ENCODE assay signal across 22 mouse cellular contexts in genomic region chr19:17140016-17140914, GRCm38 (mm10).
DNase-seq lines count a peak whose midpoint lies in the region; ATAC-seq and TF ChIP-seq lines count a peak whose summit lies in the region.
"Had no signal": no experiment of that assay in that cellular context is flagged by ENCODE, and none has a peak within 500 bp of the region (broad histone marks: within the 10 kb centered on the region; RNA-seq: fewer than 3 reads in every experiment).

No protein-coding gene starts in this region.

- H3ac ChIP-seq in C2C12 (ENCODE audit: control insufficient read depth, insufficient read length, low read depth) (no peak overlapping the region), myocyte (ENCODE audit: control insufficient read depth, insufficient read length) (no peak overlapping the region)

- H3K27me3 ChIP-seq in cerebellum, adult 2 months (ENCODE audit: control insufficient read depth, insufficient read depth, low read length): no peaks in the 10 kb centered on the region
- H3K27me3 ChIP-seq in C2C12 (ENCODE audit: control insufficient read depth, insufficient read depth, insufficient read length) (no peaks in the 10 kb centered on the region), myocyte (ENCODE audit: control insufficient read depth, insufficient read depth, insufficient read length) (no peaks in the 10 kb centered on the region)
- no peaks in the 10 kb centered on the region for H3K27me3 ChIP-seq in forebrain, embryonic 16.5 days (replicated peaks; ENCODE audit: control insufficient read depth, insufficient read depth, low read length)

- peaks cover 7% of the 10 kb centered on the region for H3K36me3 ChIP-seq in C2C12 (ENCODE audit: control insufficient read depth, insufficient read depth)
- no peaks in the 10 kb centered on the region for H3K36me3 ChIP-seq in myocyte (ENCODE audit: control insufficient read depth, insufficient read depth)
- H3K36me3 ChIP-seq in forebrain, embryonic 16.5 days (ENCODE audit: control insufficient read depth, insufficient read depth): no peaks in the 10 kb centered on the region
- H3K36me3 ChIP-seq: embryonic facial prominence, embryonic 13.5 days; heart, embryonic 15.5 days had no signal

- intact Hi-C loops in gastrocnemius, adult 2 months (cut with DNase I): no loop called here

- peak in 1 of 2 experiments; percentile 68 for DNase-seq in cerebellum, adult 2 months
- no peak for DNase-seq in cerebellum, adult 11 months
- DNase-seq in brain, adult 2 months (ENCODE audit: low read depth, low spot score): peak; percentile 84
- DNase-seq in lung, adult 2 months: no peak
- no peak for DNase-seq in gastrocnemius, adult 2 months
- DNase-seq: B cell, adult 2 months; cerebellum, postnatal 14 days; gastrocnemius, postnatal 10 days; heart, adult 18-20 months; kidney, adult 2 months; kidney, postnatal 25 days; layer of hippocampus, adult 9-11 months; lung, adult 18-20 months; spleen, adult 18-20 months; thymus, postnatal 36 days had no signal

- H3K79me3 ChIP-seq in C2C12 (ENCODE audit: low read depth): no peaks in the 10 kb centered on the region

- H3K9me3 ChIP-seq in forebrain, embryonic 16.5 days (ENCODE audit: control insufficient read depth, low read length): no peaks in the 10 kb centered on the region
- H3K9me3 ChIP-seq: embryonic facial prominence, embryonic 13.5 days; heart, embryonic 15.5 days had no signal

- H3K27ac ChIP-seq in cerebellum, adult 2 months (ENCODE audit: insufficient read depth, low read length): peak overlapping the region; percentile 64
- no peak overlapping the region for H3K27ac ChIP-seq in gastrocnemius, adult 2 months
- H3K27ac ChIP-seq in forebrain, embryonic 16.5 days (ENCODE audit: low read length): no peak overlapping the region
- H3K27ac ChIP-seq: embryonic facial prominence, embryonic 13.5 days; heart, embryonic 15.5 days had no signal

- H3K9ac ChIP-seq in forebrain, embryonic 16.5 days (replicated peaks; ENCODE audit: low read depth, low read length): no peak overlapping the region
- H3K9ac ChIP-seq: embryonic facial prominence, embryonic 13.5 days; heart, embryonic 15.5 days had no signal

- WGBS in cerebellum, adult 2 months: 63% methylated on average over 12 of the region's 12 CpGs
- 75% methylated on average over 12 of the region's 12 CpGs for WGBS in lung, adult 2 months
- WGBS in forebrain, embryonic 16.5 days: 90% methylated on average over 12 of the region's 12 CpGs

- TF ChIP-seq CTCF in cerebellum, adult 2 months (IDR thresholded peaks at IDR 0.05; ENCODE audit: borderline replicate concordance, insufficient read depth, low read depth, low read length): no peak
- no peak for TF ChIP-seq CTCF in C2C12 (IDR thresholded peaks at IDR 0.05; ENCODE audit: control insufficient read depth, insufficient read depth, insufficient read length)
- TF ChIP-seq CTCF in lung, adult 2 months (IDR thresholded peaks at IDR 0.05; ENCODE audit: insufficient read depth, low read length): no peak
- TF ChIP-seq CTCF in gastrocnemius, adult 2 months (IDR thresholded peaks at IDR 0.05): no peak

- peak overlapping the region; percentile 16 for H3K4me3 ChIP-seq in cerebellum, adult 2 months (replicated peaks; ENCODE audit: insufficient read depth, low read depth, low read length)
- no peak overlapping the region for H3K4me3 ChIP-seq in C2C12 (ENCODE audit: insufficient read depth, poor library complexity, severe bottlenecking)
- no peak overlapping the region for H3K4me3 ChIP-seq in myocyte
- H3K4me3 ChIP-seq in lung, adult 2 months (replicated peaks; ENCODE audit: extremely low read depth, low read depth, low read length): no peak overlapping the region
- H3K4me3 ChIP-seq in gastrocnemius, adult 2 months: no peak overlapping the region
- H3K4me3 ChIP-seq in forebrain, embryonic 16.5 days (replicated peaks; ENCODE audit: low read length): no peak overlapping the region
- H3K4me3 ChIP-seq: embryonic facial prominence, embryonic 13.5 days; heart, embryonic 15.5 days had no signal

- H3K79me2 ChIP-seq in C2C12 (ENCODE audit: control insufficient read depth, insufficient read depth) (peaks cover 9% of the 10 kb centered on the region), myocyte (ENCODE audit: control insufficient read depth, insufficient read depth) (peaks cover 16% of the 10 kb centered on the region)

- no peak for TF ChIP-seq POLR2A in cerebellum, adult 2 months (IDR thresholded peaks at IDR 0.05; ENCODE audit: borderline replicate concordance, insufficient read depth, low read length)
- TF ChIP-seq POLR2A in myocyte (IDR thresholded peaks at IDR 0.05; ENCODE audit: insufficient read length, low read depth): no peak
- no peak for TF ChIP-seq POLR2A in lung, adult 2 months (IDR thresholded peaks at IDR 0.05; ENCODE audit: borderline replicate concordance, extremely low read depth, low read depth, low read length)

- no peak for ATAC-seq in forebrain, embryonic 16.5 days
- ATAC-seq: hindbrain, embryonic 16.5 days had no signal

- peaks cover 13% of the 10 kb centered on the region; the same call in 1 of the 2 replicates for H3K4me1 ChIP-seq in cerebellum, adult 2 months (ENCODE audit: control insufficient read depth, insufficient read depth, low read length)
- H3K4me1 ChIP-seq in lung, adult 2 months (ENCODE audit: control insufficient read depth, insufficient read depth, low read length): no peaks in the 10 kb centered on the region
- no peaks in the 10 kb centered on the region for H3K4me1 ChIP-seq in forebrain, embryonic 16.5 days (replicated peaks; ENCODE audit: control insufficient read depth, insufficient read depth, low read length)

- H3K4me2 ChIP-seq in myocyte (ENCODE audit: low read depth): peak overlapping the region; percentile 61
- H3K4me2 ChIP-seq in forebrain, embryonic 16.5 days (ENCODE audit: low read length): no peak overlapping the region
- H3K4me2 ChIP-seq: embryonic facial prominence, embryonic 13.5 days; heart, embryonic 15.5 days; liver, embryonic 11.5 days had no signal

TF ChIP-seq in C2C12, 6 proteins besides CTCF, POLR2A, EP300 and RAD21:
- peak; percentile 27 for TF ChIP-seq CEBPB (IDR thresholded peaks at IDR 0.05; ENCODE audit: low read depth)
- no peak for TF ChIP-seq USF1 (IDR thresholded peaks at IDR 0.05; ENCODE audit: low read depth)
- TF ChIP-seq MAX (IDR thresholded peaks at IDR 0.05): peak; percentile 66
- no peak for TF ChIP-seq MYOG (IDR thresholded peaks at IDR 0.05; ENCODE audit: control insufficient read depth, extremely low read depth, insufficient read length)
- peak; percentile 90 for TF ChIP-seq FOSL1 (IDR thresholded peaks at IDR 0.05; ENCODE audit: insufficient read depth, low read length, poor library complexity, severe bottlenecking)
- peak; percentile 71 for TF ChIP-seq MYOD1 (IDR thresholded peaks at IDR 0.05; ENCODE audit: control insufficient read depth, insufficient read length, low read depth)

TF ChIP-seq in myocyte, 11 proteins besides CTCF, POLR2A, EP300 and RAD21:
- TF ChIP-seq REST (IDR thresholded peaks at IDR 0.05; ENCODE audit: insufficient read depth, insufficient read length) (no peak), TCF12 (IDR thresholded peaks at IDR 0.05; ENCODE audit: insufficient read depth, poor library complexity, severe bottlenecking) (peak; percentile 18), POLR2AphosphoS2 (IDR thresholded peaks at IDR 0.05; ENCODE audit: insufficient read length, low read depth) (no peak), SRF (IDR thresholded peaks at IDR 0.05; ENCODE audit: control insufficient read depth, insufficient read length, low read depth) (no peak), E2F4 (IDR thresholded peaks at IDR 0.05; ENCODE audit: insufficient read depth) (no peak), MYOG (IDR thresholded peaks at IDR 0.05; ENCODE audit: control insufficient read depth in 1 of 3, insufficient read depth in 1 of 3, insufficient read length in 2 of 3, low read depth in 2 of 3) (peak in 2 of 3 experiments; percentile 27 to 78), MYOD1 (IDR thresholded peaks at IDR 0.05; ENCODE audit: control insufficient read depth in 1 of 3, insufficient read length in 2 of 3, low read depth in 2 of 3) (peak in 2 of 3 experiments; percentile 59 to 66), MAX (IDR thresholded peaks at IDR 0.05; ENCODE audit: low read depth) (no peak), CEBPB (IDR thresholded peaks at IDR 0.05; ENCODE audit: insufficient read depth, poor library complexity, severe bottlenecking) (peak; percentile 43), USF1 (IDR thresholded peaks at IDR 0.05; ENCODE audit: low read depth) (no peak), TCF3 (IDR thresholded peaks at IDR 0.05; ENCODE audit: insufficient read length, low read depth) (no peak)
